Mouse (Mus musculus): ENCODE data around the gene Mlst8. TPM values are rescaled to one million over a fixed set of nuclear protein-coding genes. Genes with fewer than 3 reads are reported as not detected.
"Not testable (repeated sequence)": the region's sequence is repeated elsewhere in the genome, so short reads cannot be mapped to it uniquely, and the experiment has no call there.

The Mlst8 gene
- polyA plus RNA-seq, 1 experiment, result 20.4 TPM

- Histone ChIP-seq H3K27ac (ENCODE audit: insufficient read depth, low read length) (no peak overlapping the region), H3K4me1 (ENCODE audit: control insufficient read depth, insufficient read depth, low read length) (peaks cover 1% of the 10 kb centered on the region), H3K9ac (ENCODE audit: low read depth, poor library complexity, severe bottlenecking) (no peak overlapping the region), H3K4me3 (ENCODE audit: low read depth, low read length) (no peak overlapping the region), H3K9me3 (replicated peaks; ENCODE audit: control insufficient read depth, insufficient read depth, low read length, poor library complexity, severe bottlenecking) (no peaks in the 10 kb centered on the region), H3K36me3 (ENCODE audit: control insufficient read depth, insufficient read depth, low read length, poor library complexity, severe bottlenecking) (peaks cover 5% of the 10 kb centered on the region; the same call in 1 of the 2 replicates), H3K27me3 (ENCODE audit: control insufficient read depth, insufficient read depth, low read length, poor library complexity, severe bottlenecking) (no peaks in the 10 kb centered on the region)
- TF ChIP-seq CTCF (IDR thresholded peaks at IDR 0.05; ENCODE audit: low read depth, low read length) (no peak), EP300 (IDR thresholded peaks at IDR 0.05; ENCODE audit: insufficient read depth, low read depth, low read length) (no peak), POLR2A (IDR thresholded peaks at IDR 0.05; ENCODE audit: insufficient read depth, low read length) (no peak)
Measured at GRCm38 (mm10) chr17:24468636-24469246, 10.1 kb downstream of the Mlst8 start.

GRCm38 (mm10) chr17:24463374-24464133 is 15.3 kb downstream of the Mlst8 start:
- no peaks in the 10 kb centered on the region for H3K4me1 ChIP-seq (ENCODE audit: control insufficient read depth, insufficient read depth, low read length)

GRCm38 (mm10) chr17:24462932-24463331 is 15.9 kb downstream of the Mlst8 start:
- no peaks in the 10 kb centered on the region for H3K9me3 ChIP-seq (replicated peaks; ENCODE audit: control insufficient read depth, insufficient read depth, low read length, poor library complexity, severe bottlenecking)
- 0 out of 2 replicates have a peak overlapping the region, but pooled peaks have one; percentile 14 for H3K9ac ChIP-seq (ENCODE audit: low read depth, poor library complexity, severe bottlenecking)
- no peak overlapping the region for H3K27ac ChIP-seq (ENCODE audit: insufficient read depth, low read length)
- peaks cover 5% of the 10 kb centered on the region; the same call in 1 of the 2 replicates for H3K36me3 ChIP-seq (ENCODE audit: control insufficient read depth, insufficient read depth, low read length, poor library complexity, severe bottlenecking)
- H3K4me1 ChIP-seq (ENCODE audit: control insufficient read depth, insufficient read depth, low read length), result no peaks in the 10 kb centered on the region
- no peaks in the 10 kb centered on the region for H3K27me3 ChIP-seq (ENCODE audit: control insufficient read depth, insufficient read depth, low read length, poor library complexity, severe bottlenecking)
- H3K4me3 ChIP-seq (ENCODE audit: low read depth, low read length), result no peak overlapping the region
- TF ChIP-seq POLR2A (IDR thresholded peaks at IDR 0.05; ENCODE audit: insufficient read depth, low read length) (no peak), EP300 (IDR thresholded peaks at IDR 0.05; ENCODE audit: insufficient read depth, low read depth, low read length) (no peak), CTCF (IDR thresholded peaks at IDR 0.05; ENCODE audit: low read depth, low read length) (no peak)

More at GRCm38 (mm10) chr17:24463374-24464133, 15.3 kb downstream of the Mlst8 start:
- Histone ChIP-seq H3K36me3 (ENCODE audit: control insufficient read depth, insufficient read depth, low read length, poor library complexity, severe bottlenecking) (peaks cover 5% of the 10 kb centered on the region; the same call in 1 of the 2 replicates), H3K9me3 (replicated peaks; ENCODE audit: control insufficient read depth, insufficient read depth, low read length, poor library complexity, severe bottlenecking) (no peaks in the 10 kb centered on the region), H3K9ac (ENCODE audit: low read depth, poor library complexity, severe bottlenecking) (0 out of 2 replicates have a peak overlapping the region, but pooled peaks have one; percentile 14), H3K27ac (ENCODE audit: insufficient read depth, low read length) (no peak overlapping the region), H3K4me3 (ENCODE audit: low read depth, low read length) (no peak overlapping the region), H3K27me3 (ENCODE audit: control insufficient read depth, insufficient read depth, low read length, poor library complexity, severe bottlenecking) (no peaks in the 10 kb centered on the region)
- TF ChIP-seq CTCF (IDR thresholded peaks at IDR 0.05; ENCODE audit: low read depth, low read length), result no peak
- no peak for TF ChIP-seq EP300 (IDR thresholded peaks at IDR 0.05; ENCODE audit: insufficient read depth, low read depth, low read length)
- TF ChIP-seq POLR2A (IDR thresholded peaks at IDR 0.05; ENCODE audit: insufficient read depth, low read length), result no peak

- H3K4me3 ChIP-seq (ENCODE audit: low read depth, low read length), result no peak overlapping the region
- no peaks in the 10 kb centered on the region for H3K4me1 ChIP-seq (ENCODE audit: control insufficient read depth, insufficient read depth, low read length)
- no peak overlapping the region for H3K9ac ChIP-seq (ENCODE audit: low read depth, poor library complexity, severe bottlenecking)
- no peak for TF ChIP-seq POLR2A (IDR thresholded peaks at IDR 0.05; ENCODE audit: insufficient read depth, low read length)
- TF ChIP-seq EP300 (IDR thresholded peaks at IDR 0.05; ENCODE audit: insufficient read depth, low read depth, low read length), result no peak
- TF ChIP-seq CTCF (IDR thresholded peaks at IDR 0.05; ENCODE audit: low read depth, low read length), result no peak
- H3K27ac ChIP-seq (ENCODE audit: insufficient read depth, low read length), result no peak overlapping the region
- H3K36me3 ChIP-seq (ENCODE audit: control insufficient read depth, insufficient read depth, low read length, poor library complexity, severe bottlenecking), result peaks cover 5% of the 10 kb centered on the region; the same call in 1 of the 2 replicates
- no peaks in the 10 kb centered on the region for H3K9me3 ChIP-seq (replicated peaks; ENCODE audit: control insufficient read depth, insufficient read depth, low read length, poor library complexity, severe bottlenecking)
- H3K27me3 ChIP-seq (ENCODE audit: control insufficient read depth, insufficient read depth, low read length, poor library complexity, severe bottlenecking), result no peaks in the 10 kb centered on the region
Measured at GRCm38 (mm10) chr17:24461580-24461979, 17.3 kb downstream of the Mlst8 start.

- H3K36me3 ChIP-seq (ENCODE audit: control insufficient read depth, insufficient read depth, low read length, poor library complexity, severe bottlenecking); H3K27me3 ChIP-seq (ENCODE audit: control insufficient read depth, insufficient read depth, low read length, poor library complexity, severe bottlenecking); H3K9me3 ChIP-seq (replicated peaks; ENCODE audit: control insufficient read depth, insufficient read depth, low read length, poor library complexity, severe bottlenecking); H3K4me1 ChIP-seq (ENCODE audit: control insufficient read depth, insufficient read depth, low read length): not testable (repeated sequence)
- Histone ChIP-seq H3K9ac (ENCODE audit: low read depth, poor library complexity, severe bottlenecking) (peak overlapping the region; percentile 59; the same call in 1 of the 2 replicates), H3K4me3 (ENCODE audit: low read depth, low read length) (peak overlapping the region; percentile 33), H3K27ac (ENCODE audit: insufficient read depth, low read length) (peak overlapping the region; percentile 72)
Measured at GRCm38 (mm10) chr17:24455523-24456206, 23.2 kb downstream of the Mlst8 start.
